In the genomic region with DNA sequence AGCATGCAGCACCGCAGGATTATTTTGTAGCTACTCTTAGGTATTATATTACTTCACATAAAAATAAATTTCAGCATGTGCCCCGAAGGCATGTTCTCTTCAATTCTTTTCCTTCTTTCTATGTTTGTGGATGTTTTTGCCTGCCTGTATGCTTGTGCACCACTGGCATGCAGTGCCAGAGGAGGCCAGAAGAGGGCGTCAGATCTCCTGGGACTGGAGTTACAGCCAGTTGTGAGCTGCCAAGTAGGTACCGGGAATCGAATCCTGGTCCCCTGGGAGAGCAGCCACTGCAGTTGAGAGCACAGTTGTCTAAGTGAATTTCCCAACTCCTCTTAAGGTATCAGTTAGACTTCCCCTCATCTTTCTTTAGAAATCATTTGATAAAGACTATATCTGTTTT, we compare ENCODE assay signal across 8 mouse cellular contexts. TPM values are rescaled to one million over a fixed set of nuclear protein-coding genes. Genes with fewer than 3 reads are reported as not detected.
DNase-seq lines count a peak whose midpoint lies in the region; ATAC-seq and TF ChIP-seq lines count a peak whose summit lies in the region.

No protein-coding gene starts in this region.

- no peak overlapping the region for H3K9ac ChIP-seq in hindbrain, postnatal 0 days (replicated peaks; ENCODE audit: low read length)
- no peak overlapping the region for H3K9ac ChIP-seq in hindbrain, embryonic 16.5 days (ENCODE audit: low read depth, low read length)
- H3K9ac ChIP-seq in liver, embryonic 12.5 days, result no peak overlapping the region

- TF ChIP-seq CTCF in hindbrain, postnatal 0 days (IDR thresholded peaks at IDR 0.05; ENCODE audit: low read depth), result peak; percentile 62

- WGBS in hindbrain, postnatal 0 days, result 92% methylated on average over 5 of the region's 5 CpGs
- WGBS in hindbrain, embryonic 16.5 days, result 90% methylated on average over 5 of the region's 5 CpGs
- 79% methylated on average over 5 of the region's 5 CpGs for whole genome bisulfite sequencing in liver, embryonic 12.5 days (ENCODE audit: insufficient replicate concordance)
- WGBS in midbrain, embryonic 10.5 days, result 88% methylated on average over 5 of the region's 5 CpGs

- ATAC-seq in hindbrain, postnatal 0 days, result no peak
- no peak for ATAC-seq in hindbrain, embryonic 16.5 days
- ATAC-seq in liver, embryonic 12.5 days, result no peak

- H3K27me3 ChIP-seq in hindbrain, postnatal 0 days (ENCODE audit: insufficient read depth, low read length), result no peaks in the 10 kb centered on the region
- H3K27me3 ChIP-seq in hindbrain, embryonic 16.5 days (replicated peaks; ENCODE audit: control insufficient read depth, insufficient read depth, low read length), result no peaks in the 10 kb centered on the region
- 0 out of 2 replicates have a peak, but pooled peaks cover 4% of the 10 kb centered on the region for H3K27me3 ChIP-seq in liver, embryonic 12.5 days (replicated peaks)
- H3K27me3 ChIP-seq in midbrain, embryonic 10.5 days (ENCODE audit: low read depth, poor library complexity, severe bottlenecking), result no peaks in the 10 kb centered on the region

- H3K9me3 ChIP-seq in hindbrain, postnatal 0 days (ENCODE audit: low read length), result no peaks in the 10 kb centered on the region
- H3K9me3 ChIP-seq in hindbrain, embryonic 16.5 days (ENCODE audit: control insufficient read depth, low read length), result no peaks in the 10 kb centered on the region
- no peaks in the 10 kb centered on the region; the same call in 1 of the 2 replicates for H3K9me3 ChIP-seq in liver, embryonic 12.5 days (replicated peaks)
- peaks cover 4% of the 10 kb centered on the region; the same call in 1 of the 2 replicates for H3K9me3 ChIP-seq in midbrain, embryonic 10.5 days (replicated peaks)

- H3K4me2 ChIP-seq in hindbrain, postnatal 0 days (ENCODE audit: low read depth, low read length), result no peak overlapping the region
- H3K4me2 ChIP-seq in hindbrain, embryonic 16.5 days (ENCODE audit: low read length), result no peak overlapping the region
- peak overlapping the region; percentile 89 for H3K4me2 ChIP-seq in liver, embryonic 12.5 days

- no peak for DNase-seq in hindbrain, postnatal 0 days (ENCODE audit: low spot score)
- DNase-seq in CD4-positive helper T cell, adult 2 months (ENCODE audit: low read depth, low spot score), result peak; percentile 43
- peak; percentile 18 for DNase-seq in T-cell, adult 2 months (ENCODE audit: low spot score)
- DNase-seq in midbrain, embryonic 10.5 days (ENCODE audit: low spot score), result no peak
- DNase-seq in c-Kit-positive CD71-positive TER-119-positive erythroid progenitor cells, embryonic 14.5 days (ENCODE audit: low spot score), result no peak
- DNase-seq in cerebellum, adult 11 months, result no peak

- 0 out of 2 replicates have a peak overlapping the region, but pooled peaks have one; percentile 97 for H3K27ac ChIP-seq in hindbrain, postnatal 0 days
- no peak overlapping the region for H3K27ac ChIP-seq in hindbrain, embryonic 16.5 days (ENCODE audit: low read depth, low read length)
- H3K27ac ChIP-seq in liver, embryonic 12.5 days, result peak overlapping the region; percentile 100
- H3K27ac ChIP-seq in midbrain, embryonic 10.5 days (replicated peaks), result no peak overlapping the region

- peaks cover 5% of the 10 kb centered on the region; the same call in 1 of the 2 replicates for H3K36me3 ChIP-seq in hindbrain, postnatal 0 days (ENCODE audit: insufficient read depth, low read length)
- no peaks in the 10 kb centered on the region for H3K36me3 ChIP-seq in hindbrain, embryonic 16.5 days (ENCODE audit: control insufficient read depth, insufficient read depth, low read length)
- H3K36me3 ChIP-seq in liver, embryonic 12.5 days, result peaks cover 20% of the 10 kb centered on the region
- peaks cover 11% of the 10 kb centered on the region for H3K36me3 ChIP-seq in midbrain, embryonic 10.5 days

- peaks cover 15% of the 10 kb centered on the region for H3K4me1 ChIP-seq in hindbrain, postnatal 0 days (ENCODE audit: insufficient read depth, low read length)
- H3K4me1 ChIP-seq in hindbrain, embryonic 16.5 days (ENCODE audit: control insufficient read depth, insufficient read depth, low read depth, low read length), result peaks cover 28% of the 10 kb centered on the region
- peaks cover 72% of the 10 kb centered on the region for H3K4me1 ChIP-seq in liver, embryonic 12.5 days
- peaks cover 37% of the 10 kb centered on the region for H3K4me1 ChIP-seq in midbrain, embryonic 10.5 days

- H3K4me3 ChIP-seq in hindbrain, postnatal 0 days (ENCODE audit: low read length), result no peak overlapping the region
- no peak overlapping the region for H3K4me3 ChIP-seq in hindbrain, embryonic 16.5 days (ENCODE audit: low read length)
- H3K4me3 ChIP-seq in liver, embryonic 12.5 days, result peak overlapping the region; percentile 92; the same call in 1 of the 2 replicates
- no peak overlapping the region for H3K4me3 ChIP-seq in midbrain, embryonic 10.5 days

RNA-seq across cellular contexts. Expression of gene Sec14l1, which starts 1.6 kb away (rescaled TPM):
- total RNA-seq in hindbrain, postnatal 0 days (2014; rRNA removed), result 69.1 and 74.1 TPM in 2 replicates
- polyA plus RNA-seq in hindbrain, postnatal 0 days (2015; fragmentation: Nextera tagmentation; extraction: Ambion mirVana), result 47.0 and 47.3 TPM in 2 replicates
- 53.9 and 63.4 TPM in 2 replicates for polyA plus RNA-seq in hindbrain, embryonic 16.5 days (2015; fragmentation: Nextera tagmentation; extraction: Ambion mirVana)
- 26.9 and 27.5 TPM in 2 replicates for polyA plus RNA-seq in liver, embryonic 12.5 days (2016; fragmentation: Nextera tagmentation; extraction: Ambion mirVana)
- 49.9 and 58.0 TPM in 2 replicates for polyA plus RNA-seq in midbrain, embryonic 10.5 days (2016; fragmentation: Nextera tagmentation; extraction: Ambion mirVana)

Comparison
In these comparisons a context has a peak if more than half of its experiments do, and no peak if none do; other contexts are left out.
1. H3K27ac ChIP-seq: peak in hindbrain, postnatal 0 days (single experiment) and liver, embryonic 12.5 days (single experiment); none in hindbrain, embryonic 16.5 days (single experiment) and midbrain, embryonic 10.5 days (single experiment).
2. DNase-seq: peak in CD4-positive helper T cell, adult 2 months (single experiment) and T-cell, adult 2 months (single experiment); none in hindbrain, postnatal 0 days (single experiment), midbrain, embryonic 10.5 days (single experiment), c-Kit-positive CD71-positive TER-119-positive erythroid progenitor cells, embryonic 14.5 days (single experiment) and cerebellum, adult 11 months (single experiment).